Mouse (Mus musculus): ENCODE data around the gene Ccdc22.

DNA sequence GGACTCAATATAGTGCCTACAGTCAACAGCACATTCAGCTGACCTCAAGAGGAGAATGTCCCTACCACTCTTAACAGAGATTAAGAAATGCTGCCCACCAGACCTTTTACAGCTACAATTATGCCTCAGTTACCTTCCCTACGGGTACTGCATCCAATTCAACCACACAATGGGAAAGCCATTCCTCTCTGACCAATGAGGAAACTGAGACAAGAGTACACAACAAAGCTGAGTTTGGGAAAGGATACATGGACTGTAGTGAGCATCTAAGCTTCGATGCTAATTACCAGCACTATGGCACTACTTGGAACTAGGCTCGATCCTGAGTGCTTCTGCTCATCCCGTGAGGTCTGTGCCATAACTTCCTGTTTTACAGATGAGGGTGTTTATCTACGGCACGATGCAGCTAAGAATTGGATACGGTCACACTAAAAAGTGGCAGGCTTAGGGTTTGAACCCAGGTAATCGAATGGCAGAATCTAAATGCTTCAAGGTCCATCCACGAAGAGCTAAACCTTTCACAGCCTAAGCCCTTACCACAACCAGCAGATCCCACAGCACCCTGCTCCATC, 33.7 kb downstream of the Ccdc22 start:
- TF ChIP-seq REST (IDR thresholded peaks at IDR 0.05; ENCODE audit: insufficient read depth, insufficient read length) (no peak), CEBPB (IDR thresholded peaks at IDR 0.05; ENCODE audit: insufficient read depth, poor library complexity, severe bottlenecking) (no peak), POLR2A (IDR thresholded peaks at IDR 0.05; ENCODE audit: insufficient read length, low read depth) (no peak), USF1 (IDR thresholded peaks at IDR 0.05; ENCODE audit: low read depth) (no peak), TCF12 (IDR thresholded peaks at IDR 0.05; ENCODE audit: insufficient read depth, poor library complexity, severe bottlenecking) (no peak), E2F4 (IDR thresholded peaks at IDR 0.05; ENCODE audit: insufficient read depth) (no peak), MAX (IDR thresholded peaks at IDR 0.05; ENCODE audit: low read depth) (no peak), POLR2AphosphoS2 (IDR thresholded peaks at IDR 0.05; ENCODE audit: insufficient read length, low read depth) (no peak)

Data from myocyte (in vitro differentiated cells).